Mouse (Mus musculus) liver, adult (tissue): Measurements from ENCODE around the gene Ncoa5.

Source experiments
- GATA4 ChIP-seq: IDR thresholded peaks from 2 replicates; pipeline ENCODE4 v1.6.1; 2014; ENCODE audit warnings: mild to moderate bottlenecking, low read length; ENCODE audit not compliant: insufficient replicate concordance

Ncoa5 gene

GRCm38 (mm10) chr2:165034131-165035057, at the start of gene Ncoa5:
TSS of gene Ncoa5 (minus strand) at chr2:165034867.
- TF ChIP-seq GATA4: 0 out of 2 replicates have a peak, but pooled peaks have one; percentile 17

DNA sequence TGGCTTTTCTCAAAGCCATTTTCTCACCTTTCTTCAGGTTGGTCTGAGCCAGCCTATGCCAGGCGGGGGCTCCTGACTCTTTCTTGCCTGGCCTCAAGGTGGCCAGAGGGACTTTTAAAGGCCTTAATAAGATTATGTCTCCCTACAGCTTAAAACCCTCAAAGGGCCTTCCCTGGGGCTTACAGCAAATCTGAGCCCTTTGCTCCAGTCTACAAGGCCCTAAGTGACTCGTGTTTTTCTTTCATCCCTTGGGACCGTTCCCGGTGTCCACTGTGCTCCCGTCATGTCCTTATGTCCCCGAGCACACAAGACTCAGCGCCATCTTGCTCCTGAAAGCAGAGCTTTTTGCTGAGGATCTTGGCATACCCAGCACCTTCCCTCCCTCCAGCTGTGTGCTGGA, 46.6 kb upstream of the Ncoa5 start:
- no peak for TF ChIP-seq GATA4

- no peak for TF ChIP-seq GATA4
Observed at GRCm38 (mm10) chr2:165080657-165081056, 46.0 kb upstream of the Ncoa5 start.

- no peak for TF ChIP-seq GATA4
Observed at GRCm38 (mm10) chr2:165078605-165079004, 43.9 kb upstream of the Ncoa5 start.

DNA sequence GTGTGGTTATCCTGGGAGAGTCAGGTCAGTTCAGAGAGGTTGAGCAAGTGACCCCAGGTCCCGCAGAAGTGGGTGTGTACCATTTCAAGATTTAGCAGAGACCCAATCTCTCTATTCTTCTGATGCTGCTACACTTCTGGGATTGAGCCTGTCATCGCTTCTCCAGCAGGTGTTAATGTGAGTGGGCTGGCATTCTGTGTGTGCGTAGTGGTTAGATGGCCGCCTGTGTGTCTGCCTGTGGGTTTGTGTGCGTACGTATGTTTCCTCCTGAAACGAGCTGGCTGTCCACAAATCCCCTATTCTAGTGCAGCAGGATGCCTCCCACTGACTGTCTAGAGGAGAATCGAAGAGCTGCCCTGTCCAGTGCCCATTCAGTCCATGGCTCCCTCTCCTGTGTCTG, 43.4 kb upstream of the Ncoa5 start:
- no peak for TF ChIP-seq GATA4

GRCm38 (mm10) chr2:165077055-165077454, 42.4 kb upstream of the Ncoa5 start:
- no peak for TF ChIP-seq GATA4

DNA sequence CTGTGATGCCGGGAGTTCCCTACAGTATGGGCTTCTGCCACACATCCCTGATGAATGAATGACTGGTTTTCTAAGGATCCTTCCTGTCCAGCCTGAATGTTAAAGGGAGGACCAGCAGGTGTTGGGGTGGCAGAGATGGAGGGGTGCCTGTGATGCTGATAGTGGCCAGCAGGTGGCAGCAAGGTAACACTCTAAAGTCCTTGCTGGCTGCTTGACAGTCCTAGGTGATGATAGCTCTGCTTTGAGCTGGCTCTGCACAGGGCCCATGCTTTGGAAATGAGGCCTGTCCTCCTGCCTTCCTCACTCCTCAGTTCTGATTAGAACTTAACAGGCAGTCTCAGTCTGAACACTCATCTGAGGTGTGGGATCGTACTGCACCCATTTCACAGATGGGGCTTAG, 40.3 kb upstream of the Ncoa5 start:
- TF ChIP-seq GATA4: no peak

DNA sequence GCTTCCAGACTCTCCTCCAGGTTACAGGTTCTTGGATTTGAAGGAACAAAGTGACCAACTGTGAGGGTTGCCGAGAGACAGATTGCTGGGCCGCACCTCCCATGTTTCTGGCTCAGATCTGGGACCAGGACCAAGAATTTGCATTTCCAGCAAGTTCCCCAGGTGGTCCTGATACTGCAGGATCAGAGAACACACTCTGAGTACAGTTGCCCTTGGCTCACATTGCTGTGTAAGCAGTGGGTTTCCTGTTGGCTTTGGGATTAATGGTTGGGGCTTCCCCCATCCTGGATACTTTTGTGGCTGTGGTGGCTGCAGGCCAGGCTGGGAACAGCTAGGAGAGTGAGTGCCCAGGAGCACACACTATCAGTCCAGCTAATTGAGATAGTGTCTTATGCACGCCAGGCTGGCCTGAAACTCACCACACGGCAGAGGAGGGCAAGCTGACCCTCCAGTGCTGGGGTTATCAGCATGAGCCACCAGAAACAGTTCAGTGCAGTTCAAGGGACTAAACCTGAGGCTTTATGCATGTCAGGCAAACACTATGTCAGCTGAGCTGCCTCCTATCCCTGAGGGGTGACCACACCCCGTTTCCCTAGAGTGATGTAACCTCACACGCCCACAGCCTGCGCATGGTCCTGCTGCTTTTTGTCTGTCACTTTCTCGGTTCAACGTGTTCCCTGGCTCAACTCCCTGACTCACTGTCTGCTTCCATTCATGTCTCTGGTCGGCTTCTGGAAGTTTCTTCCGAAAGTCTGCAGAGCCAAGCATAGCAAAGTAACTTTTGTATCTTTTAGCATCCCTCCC, 39.6 kb upstream of the Ncoa5 start:
- no peak for TF ChIP-seq GATA4

- TF ChIP-seq GATA4: no peak
Observed at GRCm38 (mm10) chr2:165073381-165073781, 38.7 kb upstream of the Ncoa5 start.

DNA sequence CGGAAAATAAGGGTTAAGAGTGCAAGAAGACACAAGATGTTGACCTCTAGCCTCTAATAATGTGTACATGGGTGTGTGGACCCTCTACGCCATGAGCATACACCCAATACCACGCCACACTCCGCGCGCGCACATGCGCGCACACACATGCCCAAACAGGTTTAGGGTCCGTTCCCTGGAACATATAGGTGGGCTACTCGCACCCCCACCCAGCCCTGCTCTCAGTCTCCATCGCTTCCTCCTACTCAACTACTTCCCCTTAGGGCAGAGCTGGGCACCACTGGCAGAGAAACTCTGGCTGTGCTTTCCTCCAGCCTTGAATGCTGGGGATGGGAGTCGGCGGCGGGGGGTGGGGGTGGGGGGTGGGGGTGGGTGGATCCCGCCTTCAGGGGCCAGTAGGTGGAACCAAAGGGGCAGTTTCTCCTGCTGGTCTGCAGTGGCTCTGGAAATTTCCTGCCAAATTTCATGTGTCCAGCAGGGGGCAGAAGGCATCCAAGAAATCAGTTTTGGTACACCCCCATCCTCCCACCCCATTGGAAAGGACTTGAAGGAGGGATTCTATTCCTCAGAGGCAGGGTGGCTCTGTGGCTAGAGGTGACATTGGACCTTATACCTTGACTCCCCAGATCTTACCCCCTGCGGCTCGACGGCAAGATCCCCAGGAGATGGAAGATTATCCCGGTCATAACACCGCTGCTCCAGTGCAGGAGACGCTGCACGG, 35.6 kb upstream of the Ncoa5 start:
- TF ChIP-seq GATA4: no peak

- TF ChIP-seq GATA4: no peak
Observed at GRCm38 (mm10) chr2:165068806-165069205, 34.1 kb upstream of the Ncoa5 start.

DNA sequence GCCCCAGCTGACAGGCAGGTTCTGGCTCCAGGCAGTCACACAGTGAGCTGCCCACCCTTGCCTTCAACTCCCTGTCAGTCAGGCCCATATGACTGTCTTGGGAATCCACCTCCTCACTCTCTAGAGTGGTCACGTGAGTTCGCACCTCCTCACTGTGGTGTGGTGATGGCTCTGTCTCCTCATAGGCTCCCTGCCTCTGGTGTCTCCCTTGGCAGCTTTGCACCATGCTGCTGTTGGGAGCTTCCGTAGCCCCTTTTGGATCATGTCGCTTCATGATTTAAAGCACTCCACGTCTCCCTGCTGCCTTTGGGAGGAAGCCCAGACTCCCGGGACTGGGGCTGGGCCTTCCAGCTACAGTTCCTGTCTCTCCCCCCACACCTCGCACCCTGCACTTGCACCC, 29.8 kb upstream of the Ncoa5 start:
- no peak for TF ChIP-seq GATA4

GRCm38 (mm10) chr2:165061638-165062433, 27.2 kb upstream of the Ncoa5 start:
- TF ChIP-seq GATA4: no peak

GRCm38 (mm10) chr2:165059961-165060360, 25.3 kb upstream of the Ncoa5 start:
- no peak for TF ChIP-seq GATA4
